Mouse (Mus musculus) lung, postnatal 14 days (tissue): ENCODE results near the gene Panx2.
A peak's percentile ranks its signal among the peaks of the same experiment; 100 is the strongest.

ENCODE experiments used
- DNase-seq: peaks from one replicate; pipeline ENCODE4 v3.0.0; 2021

Panx2 gene

DNA sequence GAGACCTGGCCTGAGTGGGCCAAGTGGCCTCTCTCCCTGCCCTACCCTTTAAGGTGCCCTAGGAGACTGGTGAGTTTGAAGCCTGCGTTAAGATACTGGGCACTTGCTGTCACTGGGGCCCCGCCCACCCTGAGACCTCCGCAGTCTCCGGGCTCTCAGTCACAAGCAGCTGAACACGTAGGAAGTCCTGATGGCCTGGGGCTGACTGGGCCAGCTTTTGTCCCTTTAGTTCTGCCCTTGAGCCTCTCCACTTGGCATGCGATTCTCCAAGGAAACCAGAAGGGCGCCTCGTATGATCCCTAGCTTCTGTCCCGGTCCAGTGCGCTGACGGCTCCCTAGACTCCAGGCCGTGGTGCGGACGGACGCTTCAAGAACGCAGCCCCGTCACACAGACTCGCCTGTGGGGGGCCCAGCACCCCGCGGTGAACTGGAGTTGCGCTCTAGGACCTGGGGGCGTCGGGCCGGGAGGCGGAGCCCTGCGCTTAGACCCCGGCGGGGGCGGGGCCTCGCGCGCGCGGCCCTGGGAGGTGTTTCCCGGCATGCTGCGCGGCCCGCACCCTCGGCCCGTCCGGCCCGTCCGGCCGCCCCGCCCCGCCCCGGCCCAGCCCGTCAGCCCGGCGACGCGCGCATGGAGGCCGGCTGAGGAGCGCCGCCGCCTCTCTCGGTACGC lies 16.1 kb downstream of the Panx2 start:
- peak; percentile 88 for DNase-seq

DNA sequence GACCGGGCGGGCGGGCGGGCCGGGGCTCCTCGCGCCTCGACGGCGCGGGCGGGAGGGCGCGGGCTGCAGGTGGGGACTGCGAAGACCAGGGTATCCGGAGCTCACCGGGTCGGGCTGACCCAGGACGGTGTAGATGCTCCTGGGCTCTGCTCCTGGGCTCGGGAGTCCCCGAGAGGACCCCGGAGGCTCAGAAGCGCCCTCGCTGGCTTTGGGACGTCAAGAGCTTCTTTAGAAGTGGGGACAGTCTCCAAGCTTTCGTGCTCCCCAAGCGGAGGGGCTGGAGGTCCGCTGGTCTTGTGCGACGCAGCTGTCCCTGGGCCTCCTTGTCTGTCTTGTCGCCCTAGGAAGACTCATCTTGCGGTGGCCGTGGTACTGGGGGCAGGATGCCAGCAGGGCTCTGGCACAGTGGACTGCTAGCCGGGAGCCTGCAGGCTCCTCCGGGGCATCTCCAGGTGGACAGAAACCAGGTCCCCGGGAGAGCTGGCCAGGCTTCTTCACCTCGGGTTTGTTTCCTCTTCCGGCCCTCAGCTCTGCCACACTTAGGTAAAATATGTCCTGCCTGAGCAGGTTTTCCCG lies 16.7 kb downstream of the Panx2 start:
- DNase-seq: peak; percentile 49

- DNase-seq: peak; percentile 65
These were observed 18.8 kb downstream of the Panx2 start for GRCm38 (mm10) chr15:89078208-89078836.

GRCm38 (mm10) chr15:89083906-89084305 lies 24.4 kb downstream of the Panx2 start:
- DNase-seq: no peak

DNA sequence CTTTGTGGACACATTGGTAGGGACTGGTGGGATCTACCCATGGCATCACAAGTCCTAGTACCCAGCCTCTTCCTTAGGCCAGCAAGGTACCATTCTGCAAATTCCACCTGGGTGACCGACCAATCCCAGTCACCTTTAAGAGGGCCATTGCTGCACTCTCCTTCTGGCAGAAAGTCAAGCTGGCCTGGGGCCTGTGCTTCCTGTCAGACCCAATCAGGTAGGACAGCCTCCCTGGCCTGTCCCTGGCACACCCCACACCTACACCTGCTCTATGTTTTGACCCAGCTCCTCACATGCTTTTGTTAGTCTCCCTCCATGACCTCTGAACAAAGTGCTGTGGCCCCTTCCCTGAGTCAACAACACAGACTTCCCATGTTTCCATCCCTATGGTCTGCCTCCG lies 25.3 kb downstream of the Panx2 start:
- DNase-seq: no peak

GRCm38 (mm10) chr15:89088607-89089247 lies 29.2 kb downstream of the Panx2 start, which contains the start of gene Selenoo:
Selenoo (plus strand) TSS chr15:89089084.
- DNase-seq: peak; percentile 93

DNA sequence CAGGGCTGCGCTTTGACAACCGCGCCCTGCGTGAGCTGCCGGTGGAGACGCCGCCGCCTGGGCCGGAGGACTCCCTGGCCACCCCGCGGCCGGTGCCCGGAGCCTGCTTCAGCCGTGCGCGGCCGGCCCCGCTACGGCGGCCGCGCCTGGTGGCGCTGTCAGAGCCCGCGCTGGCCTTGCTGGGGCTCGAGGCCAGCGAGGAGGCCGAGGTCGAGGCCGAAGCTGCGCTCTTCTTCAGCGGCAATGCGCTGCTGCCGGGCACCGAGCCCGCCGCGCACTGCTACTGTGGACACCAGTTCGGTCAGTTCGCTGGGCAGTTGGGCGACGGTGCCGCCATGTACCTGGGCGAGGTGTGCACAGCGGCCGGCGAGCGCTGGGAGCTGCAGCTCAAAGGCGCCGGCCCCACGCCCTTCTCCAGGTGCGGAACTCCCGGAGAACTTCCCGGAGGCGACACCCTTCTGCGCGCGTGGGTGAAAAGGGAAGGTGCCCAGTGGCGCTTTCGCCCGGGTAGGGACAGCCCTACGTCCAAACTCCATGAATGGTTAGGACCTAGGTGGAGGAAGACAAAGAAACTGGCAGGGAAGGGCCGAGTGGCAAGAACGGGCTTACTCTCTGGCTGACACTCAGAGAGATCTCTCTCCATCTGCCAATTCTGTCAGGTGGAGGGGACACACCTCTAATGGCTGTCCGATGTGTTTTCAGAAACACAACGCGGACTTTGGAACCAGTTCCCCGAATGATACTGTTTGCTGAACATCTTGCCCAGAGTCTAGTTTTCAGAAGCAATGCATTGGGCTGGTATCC lies 29.9 kb downstream of the Panx2 start:
- peak; percentile 29 for DNase-seq

DNA sequence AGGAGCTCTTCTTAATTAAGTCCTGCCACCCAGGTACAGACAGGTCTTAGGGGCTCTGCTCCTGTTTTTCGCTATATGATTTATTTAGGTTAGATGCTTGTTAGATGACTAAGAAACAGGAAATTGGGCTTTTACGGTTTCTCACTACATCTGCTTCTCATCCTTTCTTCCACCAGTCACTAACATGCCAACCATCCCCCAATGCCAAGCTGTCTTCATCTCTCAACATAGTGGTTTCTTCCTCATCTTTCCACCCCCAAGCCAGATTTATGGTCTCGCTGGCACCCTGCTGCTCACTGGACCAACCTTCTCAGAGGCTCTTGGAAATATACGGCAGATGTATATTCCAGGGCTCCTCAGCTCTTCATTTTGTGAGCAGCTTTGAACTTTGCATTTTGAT lies 31.1 kb downstream of the Panx2 start:
- DNase-seq: no peak

GRCm38 (mm10) chr15:89092181-89092580 lies 32.6 kb downstream of the Panx2 start:
- no peak for DNase-seq

- no peak for DNase-seq
These were observed 37.9 kb downstream of the Panx2 start for GRCm38 (mm10) chr15:89097450-89097849.

- DNase-seq: no peak
These were observed 39.1 kb downstream of the Panx2 start for GRCm38 (mm10) chr15:89098616-89099015.

- DNase-seq: no peak
These were observed 41.3 kb downstream of the Panx2 start for GRCm38 (mm10) chr15:89100823-89101222.

GRCm38 (mm10) chr15:89102646-89103045 lies 43.1 kb downstream of the Panx2 start:
- DNase-seq: no peak

DNA sequence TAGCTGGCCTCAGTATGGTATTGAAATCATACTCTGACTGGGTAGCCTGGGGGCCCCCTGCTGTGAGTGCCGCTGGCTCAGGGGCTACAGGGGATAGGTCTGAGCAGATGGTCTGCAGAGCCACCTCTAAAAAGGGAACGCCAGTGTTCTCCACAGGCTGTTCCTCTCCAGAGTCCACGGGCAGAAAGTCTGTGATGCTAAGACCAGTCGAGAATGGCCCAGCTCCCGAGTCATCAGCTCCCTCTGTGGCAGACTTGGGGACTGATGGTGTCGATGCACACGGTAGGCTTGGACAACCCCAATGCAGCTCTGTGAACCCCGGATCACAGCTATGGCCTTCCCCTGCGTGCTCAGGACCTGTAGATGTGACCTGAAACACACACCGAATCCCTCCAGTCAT lies 44.4 kb downstream of the Panx2 start:
- no peak for DNase-seq

GRCm38 (mm10) chr15:89104425-89104824 lies 44.9 kb downstream of the Panx2 start:
- no peak for DNase-seq

DNA sequence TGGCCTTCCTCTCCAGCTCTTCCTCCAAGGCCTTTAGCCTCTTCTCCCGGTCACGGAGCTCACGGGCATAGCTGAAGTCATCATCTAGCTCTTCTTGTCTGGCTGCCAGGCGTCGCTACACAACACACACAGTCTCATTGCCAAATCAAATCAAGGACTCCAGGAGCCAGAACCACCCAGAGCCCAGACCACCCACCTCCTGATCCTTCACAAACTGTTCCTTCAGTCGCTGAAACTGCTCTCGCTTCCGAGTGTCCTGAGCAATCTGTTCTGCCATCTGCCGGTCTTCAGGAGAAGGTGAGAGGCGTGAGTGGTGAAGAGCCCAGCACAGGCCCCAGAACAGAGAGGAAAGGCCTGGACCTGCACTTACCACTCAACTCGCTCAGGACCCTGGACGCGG lies 46.5 kb downstream of the Panx2 start:
- DNase-seq: no peak

DNA sequence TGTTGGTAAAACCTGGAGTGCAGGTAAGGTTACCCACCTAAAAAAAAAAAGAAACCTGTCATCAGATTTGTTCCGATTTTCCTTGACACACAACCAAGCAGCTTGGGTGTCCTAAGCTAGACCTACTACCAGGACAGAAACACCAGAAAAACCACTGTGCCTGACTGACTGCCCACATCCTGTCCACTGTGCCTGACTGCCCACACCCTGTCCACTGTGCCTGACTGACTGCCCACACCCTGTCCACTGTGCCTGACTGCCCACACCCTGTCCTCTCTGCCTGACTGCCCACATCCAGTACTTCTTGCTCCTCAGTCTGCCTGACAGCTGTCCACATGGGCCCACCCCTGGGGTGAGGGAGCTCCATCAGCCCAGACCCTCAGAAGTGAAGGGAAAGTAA lies 47.4 kb downstream of the Panx2 start:
- no peak for DNase-seq

DNA sequence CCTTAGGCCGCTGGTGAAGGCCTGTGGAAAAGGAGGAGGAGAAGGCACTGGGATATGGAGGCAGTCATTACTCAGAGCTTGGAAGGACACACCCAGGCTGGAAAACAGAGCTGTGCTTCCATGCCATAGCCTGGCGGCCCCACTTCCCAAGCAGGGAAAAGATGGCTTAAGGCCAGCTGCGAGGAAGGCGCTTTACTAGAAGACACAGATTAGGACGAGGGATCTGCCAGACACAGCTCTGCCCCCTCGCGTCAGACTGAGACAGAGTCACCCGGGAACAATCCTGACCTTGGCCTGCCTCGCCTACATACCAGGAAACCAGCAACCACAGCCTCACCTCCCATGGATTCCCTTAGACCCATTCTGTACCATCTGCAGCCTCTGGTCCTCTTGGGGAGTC lies 50.6 kb downstream of the Panx2 start:
- DNase-seq: no peak

DNA sequence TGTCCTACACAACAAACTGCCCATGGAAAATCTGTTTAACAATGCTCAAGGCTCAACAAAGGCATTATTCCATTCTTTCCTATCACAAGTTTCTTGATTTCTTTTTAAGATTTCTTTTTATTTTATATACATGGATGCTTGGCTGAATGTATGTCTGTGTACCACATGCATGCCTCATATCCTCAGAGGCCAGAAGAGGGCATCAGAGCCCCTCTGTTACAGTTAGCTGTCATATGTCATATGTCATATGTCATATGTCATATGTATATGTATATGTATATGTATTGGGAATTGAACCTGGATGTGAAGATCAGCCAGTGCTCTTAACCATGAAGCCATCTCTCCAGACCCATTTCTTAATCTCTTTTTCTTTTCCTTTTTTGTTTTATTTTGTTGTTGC lies 58.5 kb downstream of the Panx2 start:
- peak; percentile 19 for DNase-seq

DNA sequence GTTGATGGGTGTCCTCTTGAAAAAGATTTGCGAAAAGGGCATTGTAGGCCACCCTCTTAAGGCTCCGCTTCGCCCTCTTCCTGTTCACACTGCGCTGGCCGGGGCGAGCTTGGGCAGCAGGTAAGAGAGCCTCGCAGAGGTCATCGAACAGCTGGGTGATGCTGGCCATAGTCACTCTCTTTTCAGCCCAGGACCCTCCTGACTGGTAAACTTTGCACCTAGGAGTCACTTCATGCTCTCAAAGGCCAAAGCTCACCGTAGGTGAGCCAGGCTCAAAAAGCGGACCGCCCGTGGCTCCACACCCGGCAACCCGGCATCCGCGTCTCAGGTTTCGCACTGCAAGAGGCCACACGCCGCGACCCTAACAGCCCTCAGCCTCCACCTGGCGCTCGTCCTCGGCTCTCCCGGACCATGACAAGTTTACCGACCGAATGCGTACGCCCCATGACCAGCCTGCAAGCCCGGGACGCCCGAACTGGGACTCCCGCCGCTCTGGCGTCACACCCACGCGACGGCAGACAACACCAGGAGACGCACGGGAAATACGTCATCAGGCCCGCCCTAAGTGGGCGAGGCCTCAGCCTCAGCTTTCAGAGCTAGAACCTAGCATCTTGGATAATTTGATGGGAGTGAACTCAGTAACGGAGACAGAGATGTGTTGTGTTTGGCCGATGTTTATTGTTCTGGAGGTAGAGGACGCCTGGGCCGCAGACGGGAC lies 63.3 kb downstream of the Panx2 start, which contains the start of gene Tubgcp6:
Tubgcp6 (minus strand) TSS at position 464 of the 718 bp plus-strand sequence.
- peak; percentile 95 for DNase-seq
